Mouse (Mus musculus) urinary bladder, postnatal 10 days (tissue): ENCODE results near the gene Rbm47.
A peak's percentile ranks its signal among the peaks of the same experiment; 100 is the strongest.

Experiments
- DNase-seq: peaks from one replicate; pipeline ENCODE4 v3.0.0; 2022; ENCODE audit warnings: low spot score

Rbm47 gene

GRCm38 (mm10) chr5:66156431-66156962 is 16.4 kb downstream of the Rbm47 start:
- DNase-seq: no peak

DNA sequence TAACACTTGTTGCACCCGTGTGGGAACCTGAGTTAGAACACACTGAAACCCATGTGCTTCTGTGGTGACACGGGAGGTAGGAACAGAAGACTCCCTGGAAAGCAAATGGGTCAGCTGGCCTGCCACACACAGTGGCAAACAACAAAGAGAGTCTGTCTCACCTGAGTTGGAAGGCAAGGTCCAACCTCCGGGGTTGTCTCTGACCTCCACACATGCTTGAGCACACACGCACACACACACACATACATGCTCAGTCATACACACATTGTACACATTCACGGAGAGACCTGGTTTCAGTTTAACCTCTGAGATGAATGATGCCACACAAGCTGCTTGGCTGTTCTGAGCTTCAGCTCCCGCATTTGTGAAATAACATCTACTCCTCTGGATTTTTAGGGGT is 18.3 kb downstream of the Rbm47 start:
- no peak for DNase-seq

- DNase-seq: no peak
These were observed 19.4 kb downstream of the Rbm47 start for GRCm38 (mm10) chr5:66153486-66153885.

DNA sequence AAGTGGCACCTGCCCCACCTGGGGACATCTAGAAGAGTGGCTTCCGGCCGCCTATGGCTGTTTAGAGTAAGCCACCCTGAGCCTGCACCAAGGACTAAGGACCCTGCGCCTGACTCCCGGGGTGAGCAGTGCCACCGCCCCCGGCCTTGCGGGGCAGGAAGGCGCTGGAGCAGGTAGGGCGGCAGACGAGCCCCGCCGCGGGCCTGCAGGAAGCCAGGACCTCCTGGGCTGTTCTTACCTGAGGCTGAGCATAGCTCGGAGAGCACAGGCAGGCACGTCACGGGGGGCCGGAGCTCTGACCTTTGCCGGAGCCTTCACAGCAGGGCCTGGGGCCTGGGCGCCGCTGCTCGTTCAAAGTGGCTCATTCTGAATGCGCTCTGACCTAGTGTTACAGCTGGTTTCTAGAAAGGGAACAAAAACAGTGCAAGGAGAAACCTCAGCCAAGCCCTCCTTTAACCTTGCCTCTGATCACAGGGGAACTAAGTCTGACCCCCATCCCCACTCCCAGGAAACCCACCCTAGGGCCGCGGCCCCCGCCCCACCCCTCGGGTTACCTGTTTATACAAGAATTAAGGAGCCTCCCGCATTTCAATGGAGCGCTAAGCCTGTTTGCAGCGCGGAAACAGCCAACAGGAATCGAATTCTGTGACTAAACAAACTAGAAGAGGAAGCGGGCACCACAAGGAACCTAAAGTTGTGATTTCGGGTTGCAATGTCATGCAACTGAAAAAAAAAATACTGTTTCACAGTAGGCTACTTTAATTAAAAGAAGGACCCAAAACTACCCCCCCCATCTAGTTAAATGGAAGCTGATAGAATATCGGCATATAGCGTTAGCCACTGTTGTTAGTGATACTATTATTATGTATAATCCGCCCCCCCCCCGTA is 21.4 kb downstream of the Rbm47 start:
- no peak for DNase-seq

GRCm38 (mm10) chr5:66150706-66151300 is 22.1 kb downstream of the Rbm47 start:
- peak; percentile 17 for DNase-seq

GRCm38 (mm10) chr5:66150106-66150705 is 22.7 kb downstream of the Rbm47 start:
- no peak for DNase-seq

GRCm38 (mm10) chr5:66149571-66149970 is 23.3 kb downstream of the Rbm47 start:
- DNase-seq: no peak

- DNase-seq: no peak
These were observed 23.8 kb downstream of the Rbm47 start for GRCm38 (mm10) chr5:66149111-66149510.

GRCm38 (mm10) chr5:66147313-66147712 is 25.6 kb downstream of the Rbm47 start:
- DNase-seq: no peak

GRCm38 (mm10) chr5:66145583-66145982 is 27.3 kb downstream of the Rbm47 start:
- DNase-seq: no peak

DNA sequence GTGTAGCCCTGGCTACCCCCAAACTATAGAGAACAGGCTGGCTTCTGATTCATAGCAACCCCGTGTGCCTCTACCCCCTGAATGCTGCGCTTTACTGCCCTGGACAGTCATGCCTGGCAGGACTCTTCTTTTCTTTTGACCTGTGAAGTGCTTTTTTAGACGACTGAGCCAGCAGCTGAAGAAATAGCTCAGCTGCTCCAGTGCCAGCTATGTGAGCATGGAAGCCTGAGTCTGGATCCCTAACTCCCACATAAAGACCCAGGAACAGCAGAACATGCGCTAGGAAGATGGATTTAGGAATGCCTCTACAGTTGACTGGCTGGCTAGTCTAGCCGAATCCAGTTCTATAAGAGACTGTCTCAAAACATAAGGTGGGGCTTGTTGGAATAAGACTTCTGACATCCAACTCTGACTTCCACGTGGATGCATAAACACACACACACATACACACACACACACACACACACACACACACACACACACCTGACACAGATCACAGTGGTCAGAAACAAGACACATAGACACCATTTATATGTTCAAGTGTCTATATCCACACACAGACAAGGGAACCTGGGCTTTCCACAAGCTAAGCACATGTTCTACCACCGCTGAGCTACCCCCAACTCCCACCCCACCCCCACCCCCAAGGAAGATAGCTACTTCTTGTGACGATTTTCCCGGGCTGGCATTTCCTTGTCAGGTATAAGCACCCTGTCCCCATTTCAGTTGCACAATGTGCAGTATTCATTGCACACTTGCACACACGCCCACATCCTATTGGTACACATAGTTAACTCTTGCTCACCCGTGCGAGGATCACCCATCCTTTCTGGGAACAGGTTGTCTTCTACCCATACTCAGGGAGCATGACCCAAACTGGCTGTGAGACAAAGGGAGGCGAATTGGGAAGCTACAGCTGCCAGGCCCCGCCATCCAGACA is 29.6 kb downstream of the Rbm47 start:
- DNase-seq: no peak

DNA sequence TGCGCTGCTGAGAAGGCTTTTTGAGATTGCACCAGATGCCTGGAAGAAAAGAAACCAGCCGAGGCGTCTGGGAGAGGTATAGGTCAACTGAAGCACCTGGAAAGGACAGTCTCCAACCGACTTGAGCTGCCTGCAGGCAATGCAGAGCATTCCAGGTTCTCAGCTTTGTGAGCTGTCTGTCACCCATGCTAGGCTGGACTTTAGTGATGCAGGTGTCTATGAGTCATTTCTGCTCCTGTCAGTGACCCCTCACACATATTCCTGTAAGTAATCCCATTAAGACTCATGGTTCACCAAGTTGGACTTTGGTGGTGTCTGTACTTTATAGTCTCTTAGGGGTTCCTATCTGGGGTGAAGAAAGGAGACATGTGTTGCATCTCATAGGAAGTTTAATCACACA is 31.4 kb downstream of the Rbm47 start:
- DNase-seq: no peak

DNA sequence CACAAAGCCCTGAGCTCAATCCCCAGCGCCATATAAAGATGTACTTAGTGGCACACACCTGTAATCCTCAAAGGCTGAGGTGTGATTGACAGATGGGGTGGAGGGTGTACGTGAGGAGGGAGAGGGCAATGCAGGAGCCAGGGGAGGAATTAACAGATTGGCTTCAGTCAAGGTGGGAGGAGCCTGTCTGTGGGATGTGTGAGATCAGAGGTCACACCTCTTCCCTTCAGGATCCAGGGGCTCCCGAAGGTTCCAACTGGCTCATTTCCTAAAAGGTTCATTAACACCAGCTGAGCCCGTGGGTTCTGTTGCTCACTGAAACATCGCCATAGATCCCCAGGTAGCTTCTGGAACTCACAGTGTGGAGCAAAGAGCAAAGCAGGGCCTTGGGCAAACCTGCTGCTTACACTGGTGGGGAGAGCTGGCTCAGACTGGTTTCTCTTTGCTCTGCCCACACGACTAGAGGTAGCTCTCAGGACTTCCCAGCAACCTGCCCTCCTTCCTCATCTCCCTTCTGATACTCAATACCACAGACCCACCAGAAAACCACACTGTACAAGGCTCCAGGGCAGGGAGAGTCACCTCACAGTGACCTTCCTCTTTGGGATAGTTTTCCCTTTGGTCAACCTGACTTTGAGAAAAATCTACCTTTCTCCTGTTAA is 33.2 kb downstream of the Rbm47 start:
- DNase-seq: no peak

- no peak for DNase-seq
These were observed 33.7 kb downstream of the Rbm47 start for GRCm38 (mm10) chr5:66139171-66139570.

- DNase-seq: no peak
These were observed 34.3 kb downstream of the Rbm47 start for GRCm38 (mm10) chr5:66138597-66138996.

DNA sequence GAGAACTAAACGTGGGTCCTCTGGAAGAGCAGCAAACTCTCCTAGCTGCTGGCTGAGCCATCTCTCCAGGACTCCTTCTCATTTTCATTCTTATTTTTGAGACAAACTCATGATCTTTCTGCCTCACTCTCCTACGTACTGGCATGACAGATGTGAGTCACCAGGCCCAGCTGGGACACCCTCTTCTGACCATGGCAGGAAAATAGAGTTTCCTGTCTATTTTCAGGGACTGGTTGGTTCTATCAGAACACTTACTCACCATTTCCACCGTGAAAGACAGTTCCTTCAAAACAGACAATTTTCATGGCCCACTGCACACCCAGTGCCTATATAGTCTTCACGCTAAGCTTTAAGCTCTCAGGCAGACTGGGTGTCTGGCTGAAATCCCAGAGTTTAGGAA is 35.7 kb downstream of the Rbm47 start:
- no peak for DNase-seq

GRCm38 (mm10) chr5:66135853-66136210 is 37.1 kb downstream of the Rbm47 start:
- DNase-seq: no peak

DNA sequence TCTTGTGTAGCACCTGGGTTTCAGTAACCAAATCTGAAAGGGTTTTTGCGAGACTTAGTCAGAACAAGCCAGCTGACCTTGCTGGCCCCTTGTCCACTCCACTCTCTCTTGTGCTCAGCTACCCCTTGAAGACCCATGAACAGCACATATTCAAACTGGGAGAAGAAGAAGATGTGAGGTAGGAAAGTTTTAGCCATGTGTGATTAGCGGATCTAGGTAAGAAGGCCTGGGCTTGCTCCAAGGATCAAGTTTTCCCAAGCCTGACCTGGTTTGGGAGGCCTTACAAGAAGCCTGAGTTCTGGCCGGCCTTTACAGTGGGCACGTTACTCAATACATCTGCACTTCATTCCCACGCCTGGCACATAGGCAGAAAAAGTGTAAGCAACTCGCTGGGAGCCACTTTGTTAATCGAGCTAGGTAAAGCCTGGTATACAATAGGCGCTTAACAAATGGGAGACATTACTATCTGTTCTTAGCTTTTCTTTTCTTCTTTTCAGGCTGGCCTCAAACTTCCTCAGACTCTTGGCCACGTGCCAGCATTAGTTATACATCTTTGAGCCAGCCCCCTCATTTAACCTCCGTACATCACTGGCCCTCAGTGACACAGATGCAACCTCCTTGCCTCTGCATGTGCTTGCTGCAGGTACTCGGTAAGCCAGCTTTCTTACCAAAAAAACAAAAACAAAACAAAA is 37.6 kb downstream of the Rbm47 start:
- no peak for DNase-seq

DNA sequence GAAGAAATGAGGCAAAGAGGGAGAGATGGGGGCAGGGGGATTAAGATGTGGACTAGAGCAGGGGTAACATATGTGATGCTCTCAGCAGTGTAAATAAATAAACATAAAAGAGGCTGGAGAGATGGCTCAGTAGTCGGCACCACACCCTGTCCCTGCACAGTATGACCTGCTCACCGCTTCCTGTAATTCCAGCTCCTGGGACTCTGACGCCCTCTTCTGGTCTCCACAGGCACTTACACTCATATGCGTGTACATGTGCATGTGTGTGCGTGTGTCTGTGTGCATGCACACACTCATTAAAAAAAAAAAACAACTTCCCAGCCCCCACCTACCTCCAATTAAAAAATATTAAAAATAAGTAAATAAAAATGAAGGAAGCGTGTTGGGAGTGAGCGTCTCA is 38.3 kb downstream of the Rbm47 start:
- no peak for DNase-seq

DNA sequence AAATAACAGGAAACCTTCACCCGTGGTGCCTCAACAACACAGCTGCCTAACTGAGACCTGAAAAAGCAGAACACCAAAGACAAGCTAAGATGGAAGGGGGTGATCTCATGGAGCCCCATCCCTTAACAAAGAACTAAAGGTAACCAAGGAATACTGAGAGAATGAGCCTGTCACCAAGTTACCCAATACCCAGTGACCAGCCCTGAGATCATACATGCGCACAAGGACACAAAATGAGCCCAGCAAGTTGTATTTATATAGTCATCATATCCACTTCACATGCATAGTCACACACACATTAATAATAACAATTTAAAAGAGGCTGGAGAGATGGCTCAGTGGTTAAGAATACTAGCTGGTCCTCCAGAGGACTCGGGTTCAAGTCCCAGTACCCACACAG is 44.0 kb downstream of the Rbm47 start:
- no peak for DNase-seq

DNA sequence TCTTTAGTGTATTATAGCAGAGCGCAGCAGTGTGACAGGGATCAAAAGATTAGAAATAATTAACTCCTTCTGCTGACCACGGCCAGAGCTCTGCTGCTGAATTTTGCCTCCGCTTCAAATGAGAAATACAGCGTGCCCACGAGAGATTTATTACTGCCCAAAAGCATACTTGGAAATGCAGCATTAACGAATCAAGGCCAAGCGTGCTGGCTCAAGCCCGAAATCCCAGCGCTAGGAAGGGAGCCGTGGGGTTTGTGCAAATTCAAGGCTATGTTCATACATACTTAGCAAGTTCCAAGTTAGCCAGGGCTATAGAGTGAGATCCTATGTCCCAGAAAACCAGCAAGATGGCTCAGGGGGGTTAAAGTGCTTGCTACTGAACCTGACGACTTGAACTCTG is 47.5 kb downstream of the Rbm47 start:
- no peak for DNase-seq
